1 mouse cellular context compared by ENCODE assay signal in the genomic region with DNA sequence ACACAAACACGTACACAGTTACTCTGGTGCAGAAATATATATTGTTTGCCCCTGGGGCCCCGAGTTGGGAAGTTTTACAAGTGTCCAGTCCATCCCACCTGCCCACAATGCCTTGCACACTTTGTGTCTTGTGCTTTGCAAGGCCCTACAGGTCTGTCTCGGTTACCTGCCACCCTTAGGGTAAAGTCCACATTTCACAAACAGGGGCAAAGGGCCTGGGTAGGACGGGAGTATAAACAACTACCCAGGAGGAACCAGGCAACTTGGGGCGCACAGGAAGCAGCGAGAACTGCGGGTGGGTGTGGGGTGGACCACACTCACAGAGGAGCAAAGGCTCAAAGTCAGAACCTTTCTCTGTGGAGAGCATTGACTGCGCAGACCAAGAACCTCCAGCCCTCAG.
TF ChIP-seq lines count a peak whose summit lies in the region.

No protein-coding gene starts in this region.

TF ChIP-seq in myocyte, 11 proteins besides CTCF, POLR2A, EP300 and RAD21 (continued from another document):
- TF ChIP-seq POLR2AphosphoS2 (IDR thresholded peaks at IDR 0.05; ENCODE audit: insufficient read length, low read depth) (no peak), USF1 (IDR thresholded peaks at IDR 0.05; ENCODE audit: low read depth) (no peak), TCF12 (IDR thresholded peaks at IDR 0.05; ENCODE audit: insufficient read depth, poor library complexity, severe bottlenecking) (no peak), CEBPB (IDR thresholded peaks at IDR 0.05; ENCODE audit: insufficient read depth, poor library complexity, severe bottlenecking) (no peak), MYOD1 (IDR thresholded peaks at IDR 0.05; ENCODE audit: control insufficient read depth in 1 of 3, insufficient read length in 2 of 3, low read depth in 2 of 3) (no peak)
